Mouse (Mus musculus): ENCODE results near the gene Stau1. TPM values are rescaled to one million over a fixed set of nuclear protein-coding genes. Genes with fewer than 3 reads are reported as not detected.

The Stau1 gene
- polyA plus RNA-seq, 1 experiment = 65.4 TPM

- no peak overlapping the region for H3K4me2 ChIP-seq (ENCODE audit: low read depth)
- TF ChIP-seq CEBPB (IDR thresholded peaks at IDR 0.05; ENCODE audit: insufficient read depth, poor library complexity, severe bottlenecking) = no peak
- TF ChIP-seq MYOD1 (IDR thresholded peaks at IDR 0.05; ENCODE audit: control insufficient read depth in 1 of 3, insufficient read length in 2 of 3, low read depth in 2 of 3) = no peak
- TF ChIP-seq TCF12 (IDR thresholded peaks at IDR 0.05; ENCODE audit: insufficient read depth, poor library complexity, severe bottlenecking) = no peak
- TF ChIP-seq POLR2A (IDR thresholded peaks at IDR 0.05; ENCODE audit: insufficient read length, low read depth) = no peak
- TF ChIP-seq E2F4 (IDR thresholded peaks at IDR 0.05; ENCODE audit: insufficient read depth) = no peak
- no peak for TF ChIP-seq POLR2AphosphoS2 (IDR thresholded peaks at IDR 0.05; ENCODE audit: insufficient read length, low read depth)
- no peak for TF ChIP-seq TCF3 (IDR thresholded peaks at IDR 0.05; ENCODE audit: insufficient read length, low read depth)
- peaks cover 87% of the 10 kb centered on the region for H3K36me3 ChIP-seq (ENCODE audit: control insufficient read depth, insufficient read depth)
- H3K79me2 ChIP-seq (ENCODE audit: control insufficient read depth, insufficient read depth) = no peaks in the 10 kb centered on the region
- H3ac ChIP-seq (ENCODE audit: control insufficient read depth, insufficient read length) = no peak overlapping the region
- no peak overlapping the region for H3K4me3 ChIP-seq
- no peaks in the 10 kb centered on the region for H3K27me3 ChIP-seq (ENCODE audit: control insufficient read depth, insufficient read depth, insufficient read length)
These were observed 47.9 kb downstream of the Stau1 start for GRCm38 (mm10) chr2:166948246-166948645.

- H3K27me3 ChIP-seq (ENCODE audit: control insufficient read depth, insufficient read depth, insufficient read length) = no peaks in the 10 kb centered on the region
- peaks cover 94% of the 10 kb centered on the region for H3K36me3 ChIP-seq (ENCODE audit: control insufficient read depth, insufficient read depth)
- no peak overlapping the region for H3K4me2 ChIP-seq (ENCODE audit: low read depth)
- no peaks in the 10 kb centered on the region for H3K79me2 ChIP-seq (ENCODE audit: control insufficient read depth, insufficient read depth)
- TF ChIP-seq POLR2A (IDR thresholded peaks at IDR 0.05; ENCODE audit: insufficient read length, low read depth) (no peak), CEBPB (IDR thresholded peaks at IDR 0.05; ENCODE audit: insufficient read depth, poor library complexity, severe bottlenecking) (no peak), MYOD1 (IDR thresholded peaks at IDR 0.05; ENCODE audit: control insufficient read depth in 1 of 3, insufficient read length in 2 of 3, low read depth in 2 of 3) (no peak), TCF12 (IDR thresholded peaks at IDR 0.05; ENCODE audit: insufficient read depth, poor library complexity, severe bottlenecking) (no peak), SRF (IDR thresholded peaks at IDR 0.05; ENCODE audit: control insufficient read depth, insufficient read length, low read depth) (no peak), REST (IDR thresholded peaks at IDR 0.05; ENCODE audit: insufficient read depth, insufficient read length) (no peak), USF1 (IDR thresholded peaks at IDR 0.05; ENCODE audit: low read depth) (no peak), E2F4 (IDR thresholded peaks at IDR 0.05; ENCODE audit: insufficient read depth) (no peak), POLR2AphosphoS2 (IDR thresholded peaks at IDR 0.05; ENCODE audit: insufficient read length, low read depth) (no peak), MYOG (IDR thresholded peaks at IDR 0.05; ENCODE audit: control insufficient read depth in 1 of 3, insufficient read depth in 1 of 3, insufficient read length in 2 of 3, low read depth in 2 of 3) (no peak), MAX (IDR thresholded peaks at IDR 0.05; ENCODE audit: low read depth) (no peak), TCF3 (IDR thresholded peaks at IDR 0.05; ENCODE audit: insufficient read length, low read depth) (no peak)
- H3ac ChIP-seq (ENCODE audit: control insufficient read depth, insufficient read length) = no peak overlapping the region
- no peak overlapping the region for H3K4me3 ChIP-seq
These were observed 50.6 kb downstream of the Stau1 start for GRCm38 (mm10) chr2:166945456-166945855.

GRCm38 (mm10) chr2:166944346-166944745 is 51.8 kb downstream of the Stau1 start:
- H3K79me2 ChIP-seq (ENCODE audit: control insufficient read depth, insufficient read depth) = no peaks in the 10 kb centered on the region
- H3ac ChIP-seq (ENCODE audit: control insufficient read depth, insufficient read length) = no peak overlapping the region
- H3K4me3 ChIP-seq = no peak overlapping the region
- H3K4me2 ChIP-seq (ENCODE audit: low read depth) = no peak overlapping the region
- no peaks in the 10 kb centered on the region for H3K27me3 ChIP-seq (ENCODE audit: control insufficient read depth, insufficient read depth, insufficient read length)
- peaks cover 86% of the 10 kb centered on the region for H3K36me3 ChIP-seq (ENCODE audit: control insufficient read depth, insufficient read depth)
- TF ChIP-seq CEBPB (IDR thresholded peaks at IDR 0.05; ENCODE audit: insufficient read depth, poor library complexity, severe bottlenecking) = no peak
- TF ChIP-seq TCF3 (IDR thresholded peaks at IDR 0.05; ENCODE audit: insufficient read length, low read depth) = no peak
- no peak for TF ChIP-seq TCF12 (IDR thresholded peaks at IDR 0.05; ENCODE audit: insufficient read depth, poor library complexity, severe bottlenecking)
- no peak for TF ChIP-seq USF1 (IDR thresholded peaks at IDR 0.05; ENCODE audit: low read depth)
- TF ChIP-seq SRF (IDR thresholded peaks at IDR 0.05; ENCODE audit: control insufficient read depth, insufficient read length, low read depth) = no peak
- no peak for TF ChIP-seq MAX (IDR thresholded peaks at IDR 0.05; ENCODE audit: low read depth)

- H3ac ChIP-seq (ENCODE audit: control insufficient read depth, insufficient read length) = no peak overlapping the region
- no peak overlapping the region for H3K4me2 ChIP-seq (ENCODE audit: low read depth)
- no peak overlapping the region for H3K4me3 ChIP-seq
- H3K36me3 ChIP-seq (ENCODE audit: control insufficient read depth, insufficient read depth) = peaks cover 83% of the 10 kb centered on the region
- TF ChIP-seq SRF (IDR thresholded peaks at IDR 0.05; ENCODE audit: control insufficient read depth, insufficient read length, low read depth) (no peak), REST (IDR thresholded peaks at IDR 0.05; ENCODE audit: insufficient read depth, insufficient read length) (no peak), TCF12 (IDR thresholded peaks at IDR 0.05; ENCODE audit: insufficient read depth, poor library complexity, severe bottlenecking) (no peak), USF1 (IDR thresholded peaks at IDR 0.05; ENCODE audit: low read depth) (no peak), MYOG (IDR thresholded peaks at IDR 0.05; ENCODE audit: control insufficient read depth in 1 of 3, insufficient read depth in 1 of 3, insufficient read length in 2 of 3, low read depth in 2 of 3) (no peak), CEBPB (IDR thresholded peaks at IDR 0.05; ENCODE audit: insufficient read depth, poor library complexity, severe bottlenecking) (no peak), POLR2AphosphoS2 (IDR thresholded peaks at IDR 0.05; ENCODE audit: insufficient read length, low read depth) (no peak), E2F4 (IDR thresholded peaks at IDR 0.05; ENCODE audit: insufficient read depth) (no peak), POLR2A (IDR thresholded peaks at IDR 0.05; ENCODE audit: insufficient read length, low read depth) (no peak), MAX (IDR thresholded peaks at IDR 0.05; ENCODE audit: low read depth) (no peak), TCF3 (IDR thresholded peaks at IDR 0.05; ENCODE audit: insufficient read length, low read depth) (no peak), MYOD1 (IDR thresholded peaks at IDR 0.05; ENCODE audit: control insufficient read depth in 1 of 3, insufficient read length in 2 of 3, low read depth in 2 of 3) (no peak)
- no peaks in the 10 kb centered on the region for H3K79me2 ChIP-seq (ENCODE audit: control insufficient read depth, insufficient read depth)
- no peaks in the 10 kb centered on the region for H3K27me3 ChIP-seq (ENCODE audit: control insufficient read depth, insufficient read depth, insufficient read length)
These were observed 53.0 kb downstream of the Stau1 start for GRCm38 (mm10) chr2:166943146-166943545.

GRCm38 (mm10) chr2:166936166-166936565 is 59.9 kb downstream of the Stau1 start:
- Histone ChIP-seq H3K79me2 (ENCODE audit: control insufficient read depth, insufficient read depth) (no peaks in the 10 kb centered on the region), H3K4me3 (no peak overlapping the region), H3K4me2 (ENCODE audit: low read depth) (no peak overlapping the region), H3ac (ENCODE audit: control insufficient read depth, insufficient read length) (no peak overlapping the region), H3K27me3 (ENCODE audit: control insufficient read depth, insufficient read depth, insufficient read length) (no peaks in the 10 kb centered on the region), H3K36me3 (ENCODE audit: control insufficient read depth, insufficient read depth) (peaks cover 63% of the 10 kb centered on the region)
- TF ChIP-seq TCF3 (IDR thresholded peaks at IDR 0.05; ENCODE audit: insufficient read length, low read depth) (no peak), USF1 (IDR thresholded peaks at IDR 0.05; ENCODE audit: low read depth) (no peak), POLR2AphosphoS2 (IDR thresholded peaks at IDR 0.05; ENCODE audit: insufficient read length, low read depth) (no peak), MAX (IDR thresholded peaks at IDR 0.05; ENCODE audit: low read depth) (no peak), MYOD1 (IDR thresholded peaks at IDR 0.05; ENCODE audit: control insufficient read depth in 1 of 3, insufficient read length in 2 of 3, low read depth in 2 of 3) (no peak), POLR2A (IDR thresholded peaks at IDR 0.05; ENCODE audit: insufficient read length, low read depth) (no peak), E2F4 (IDR thresholded peaks at IDR 0.05; ENCODE audit: insufficient read depth) (no peak), SRF (IDR thresholded peaks at IDR 0.05; ENCODE audit: control insufficient read depth, insufficient read length, low read depth) (no peak), CEBPB (IDR thresholded peaks at IDR 0.05; ENCODE audit: insufficient read depth, poor library complexity, severe bottlenecking) (no peak), TCF12 (IDR thresholded peaks at IDR 0.05; ENCODE audit: insufficient read depth, poor library complexity, severe bottlenecking) (no peak), MYOG (IDR thresholded peaks at IDR 0.05; ENCODE audit: control insufficient read depth in 1 of 3, insufficient read depth in 1 of 3, insufficient read length in 2 of 3, low read depth in 2 of 3) (no peak), REST (IDR thresholded peaks at IDR 0.05; ENCODE audit: insufficient read depth, insufficient read length) (no peak)

Data from myocyte (in vitro differentiated cells).